Mouse (Mus musculus) stomach, postnatal 0 days (tissue): ENCODE results near the gene Slc25a33.

Experiments
- CTCF ChIP-seq: IDR thresholded peaks from 2 replicates; pipeline ENCODE4 v1.5.1; 2016; ENCODE audit warnings: antibody characterized with exemption, low read depth, mild to moderate bottlenecking, moderate library complexity
- EP300 ChIP-seq: optimal IDR thresholded peaks from 2 replicates; pipeline ENCODE3; 2016; ENCODE audit warnings: antibody characterized with exemption

DNA sequence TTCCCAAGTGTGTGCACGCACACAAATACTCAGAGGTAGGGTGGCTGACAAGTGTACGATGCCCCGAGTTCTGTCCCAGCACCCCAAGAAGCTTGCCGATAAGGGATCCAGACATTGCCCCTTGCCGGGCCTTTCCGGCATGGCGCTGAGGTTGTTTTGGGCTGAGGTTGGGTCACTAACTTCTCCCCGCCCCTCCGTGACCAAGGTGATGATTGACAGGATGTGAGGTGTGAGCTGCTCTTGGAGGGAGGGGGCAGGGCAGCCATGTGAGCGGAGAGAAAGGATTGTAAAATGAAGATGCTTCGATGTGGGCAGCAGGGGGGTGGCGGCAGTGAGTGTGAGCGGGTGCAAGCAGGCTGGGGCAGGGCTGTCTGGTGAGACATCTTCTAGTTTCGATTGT, 41.5 kb upstream of the Slc25a33 start:
- TF ChIP-seq CTCF = no peak
- TF ChIP-seq EP300 = no peak
